Mouse (Mus musculus) limb, embryonic 14.5 days (tissue): ENCODE measurements around the gene Syngr1. TPM values are rescaled to one million over a fixed set of nuclear protein-coding genes. Genes with fewer than 3 reads are reported as not detected.
A peak's percentile ranks its signal among the peaks of the same experiment; 100 is the strongest.

Source experiments
- ATAC-seq: fragments of 200-750 bp; cut with Nextera tagmentation; 2 replicates; pipeline ENCODE4 v1.8.0; 2017; ENCODE audit warnings: low read depth, moderate number of reproducible peaks, moderate TSS enrichment; ENCODE audit not compliant: low FRiP score
- DNase-seq: peaks from one replicate; pipeline ENCODE4 v3.0.0-alpha.2; 2015; ENCODE audit warnings: low spot score
- H3K27ac ChIP-seq: fragments of 300-500 bp; sonication (generic); replicated peaks from 2 replicates; pipeline ENCODE4 v1.5.1; 2014; ENCODE audit warnings: low read depth, mild to moderate bottlenecking, low read length, moderate library complexity, mixed read lengths
- H3K27me3 ChIP-seq: fragments of 300-500 bp; sonication (generic); 2 replicates; pipeline ENCODE4 v1.6.1; 2014; ENCODE audit warnings: low read length, mixed read lengths; ENCODE audit not compliant: control insufficient read depth, insufficient read depth
- H3K36me3 ChIP-seq: fragments of 300-500 bp; sonication (generic); 2 replicates; pipeline ENCODE4 v1.6.1; 2014; ENCODE audit warnings: mild to moderate bottlenecking, low read length, moderate library complexity, mixed read lengths; ENCODE audit not compliant: control insufficient read depth, insufficient read depth
- H3K4me1 ChIP-seq: fragments of 300-500 bp; sonication (generic); 2 replicates; pipeline ENCODE4 v1.6.1; 2014; ENCODE audit warnings: antibody characterized with exemption, low read length, mixed read lengths; ENCODE audit not compliant: control insufficient read depth, insufficient read depth
- H3K4me2 ChIP-seq: fragments of 300-500 bp; sonication (generic); replicated peaks from 2 replicates; pipeline ENCODE4 v1.6.1; 2014; ENCODE audit warnings: low read depth, mild to moderate bottlenecking, low read length, moderate library complexity; ENCODE audit not compliant: severe bottlenecking
- H3K4me3 ChIP-seq: fragments of 300-500 bp; sonication (generic); replicated peaks from 2 replicates; pipeline ENCODE4 v1.5.1; 2014; ENCODE audit warnings: low read length
- H3K9ac ChIP-seq: fragments of 300-500 bp; sonication (generic); 2 replicates; pipeline ENCODE4 v1.6.1; 2014; ENCODE audit warnings: mild to moderate bottlenecking, low read depth, low read length, moderate library complexity; ENCODE audit not compliant: severe bottlenecking
- H3K9me3 ChIP-seq: fragments of 300-500 bp; sonication (generic); 2 replicates; pipeline ENCODE4 v1.6.1; 2016; ENCODE audit warnings: low read length; ENCODE audit not compliant: control insufficient read depth
- POLR2A ChIP-seq: fragments of 200-500 bp; IDR thresholded peaks from 2 replicates; pipeline ENCODE4 v1.8.0; 2012; ENCODE audit warnings: inconsistent platforms, mild to moderate bottlenecking, moderate library complexity, borderline replicate concordance; ENCODE audit not compliant: insufficient read depth, insufficient read length; ENCODE audit errors: extremely low read depth
- WGBS: fragments of 180-500 bp; shearing (Covaris S2); extraction: QIAGEN DNeasy Blood & Tissue Kit; methylation state at CpG from one replicate; pipeline ENCODE4 v1.1.7; 2014; 5-methylcytosine and 5-hydroxymethylcytosine counted together
- polyA plus RNA-seq, 2 experiments: library from polyadenylated mRNA; depleted of rRNA in 1 of 2; stranded (reverse) in 1 of 2; unstranded in 1 of 2; fragments of >200 nt; fragmentation: Nextera tagmentation in 1 of 2; extraction: Ambion mirVana in 1 of 2; gene quantifications; 2 replicates each; pipeline versions ENCODE4 v1.2.1 to v1.2.3; 2012 to 2014

Gene Syngr1
- polyA plus RNA-seq, 2 experiments, result 10.8 to 11.5 TPM

- Histone ChIP-seq H3K9ac (peak overlapping the region; percentile 56), H3K4me3 (peak overlapping the region; percentile 63), H3K4me1 (peaks cover 6% of the 10 kb centered on the region), H3K9me3 (no peaks in the 10 kb centered on the region), H3K27ac (no peak overlapping the region), H3K27me3 (peaks cover 28% of the 10 kb centered on the region), H3K4me2 (peak overlapping the region; percentile 97), H3K36me3 (no peaks in the 10 kb centered on the region)
- TF ChIP-seq POLR2A, result no peak
- DNase-seq (no peak), ATAC-seq (no peak)
- 1% methylated on average over 17 of the region's 17 CpGs for WGBS
Observed at GRCm38 (mm10) chr15:80090741-80091120, 403 bp upstream of the Syngr1 start.

- Histone ChIP-seq H3K27me3 (peaks cover 28% of the 10 kb centered on the region), H3K4me3 (peak overlapping the region; percentile 63), H3K36me3 (no peaks in the 10 kb centered on the region), H3K9me3 (no peaks in the 10 kb centered on the region), H3K4me1 (peaks cover 7% of the 10 kb centered on the region), H3K4me2 (peak overlapping the region; percentile 97), H3K9ac (no peak overlapping the region), H3K27ac (no peak overlapping the region)
- TF ChIP-seq POLR2A, result no peak
- 9% methylated on average over 7 of the region's 7 CpGs for WGBS
- DNase-seq (no peak), ATAC-seq (no peak)
Observed at GRCm38 (mm10) chr15:80092041-80092441, 907 bp downstream of the Syngr1 start.

- Histone ChIP-seq H3K36me3 (no peaks in the 10 kb centered on the region), H3K9me3 (no peaks in the 10 kb centered on the region), H3K9ac (no peak overlapping the region), H3K27me3 (peaks cover 28% of the 10 kb centered on the region), H3K4me2 (no peak overlapping the region), H3K4me3 (no peak overlapping the region), H3K4me1 (peaks cover 12% of the 10 kb centered on the region), H3K27ac (no peak overlapping the region)
- ATAC-seq (no peak), DNase-seq (no peak)
- 13% methylated on average over 8 of the region's 8 CpGs for WGBS
- TF ChIP-seq POLR2A, result no peak
Observed at GRCm38 (mm10) chr15:80092599-80092998, 1.5 kb downstream of the Syngr1 start.

GRCm38 (mm10) chr15:80094201-80094600, 3.1 kb downstream of the Syngr1 start:
- H3K27me3 ChIP-seq, result peaks cover 28% of the 10 kb centered on the region
- TF ChIP-seq POLR2A, result no peak
- peaks cover 12% of the 10 kb centered on the region for H3K4me1 ChIP-seq
- ATAC-seq (no peak), DNase-seq (no peak)
- H3K36me3 ChIP-seq, result no peaks in the 10 kb centered on the region
- no peak overlapping the region for H3K9ac ChIP-seq
- H3K9me3 ChIP-seq, result no peaks in the 10 kb centered on the region
- WGBS, result 85% methylated on average over 13 of the region's 13 CpGs
- no peak overlapping the region for H3K4me2 ChIP-seq
- H3K27ac ChIP-seq, result no peak overlapping the region
- H3K4me3 ChIP-seq, result no peak overlapping the region

- DNase-seq, result no peak
- Histone ChIP-seq H3K4me1 (peaks cover 11% of the 10 kb centered on the region), H3K9ac (no peak overlapping the region), H3K27ac (no peak overlapping the region), H3K4me2 (no peak overlapping the region), H3K4me3 (no peak overlapping the region), H3K9me3 (no peaks in the 10 kb centered on the region), H3K27me3 (peaks cover 28% of the 10 kb centered on the region), H3K36me3 (no peaks in the 10 kb centered on the region)
- no peak for TF ChIP-seq POLR2A
- no peak for ATAC-seq
- 86% methylated on average over 1 of the region's 1 CpGs for WGBS
Observed at GRCm38 (mm10) chr15:80095596-80095995, 4.5 kb downstream of the Syngr1 start.

- Histone ChIP-seq H3K4me2 (no peak overlapping the region), H3K36me3 (no peaks in the 10 kb centered on the region), H3K9me3 (no peaks in the 10 kb centered on the region), H3K9ac (no peak overlapping the region), H3K27ac (no peak overlapping the region), H3K27me3 (peaks cover 19% of the 10 kb centered on the region), H3K4me1 (peaks cover 6% of the 10 kb centered on the region), H3K4me3 (no peak overlapping the region)
- ATAC-seq (no peak), DNase-seq (no peak)
- 62% methylated on average over 10 of the region's 10 CpGs for WGBS
- no peak for TF ChIP-seq POLR2A
Observed at GRCm38 (mm10) chr15:80096406-80096805, 5.3 kb downstream of the Syngr1 start.
